Mouse (Mus musculus): ENCODE data around the gene Dnah17. TPM values are rescaled to one million over a fixed set of nuclear protein-coding genes. Genes with fewer than 3 reads are reported as not detected.

Dnah17 gene
- polyA plus RNA-seq, 1 experiment from 2014 or later: 0.13 TPM

Small RNA genes lying within 50 kb of the gene (microRNA-seq; reads per million reads assigned to microRNA genes)
- not detected for gene Mir6933

Other genes with a start within 250 kb of the Dnah17 start
- 18.9 and 21.2 TPM in 2 replicates for gene Socs3, start 160.6 kb downstream of the Dnah17 start, polyA plus RNA-seq (2015; fragmentation: Nextera tagmentation; extraction: Ambion mirVana)
- 33.9 and 35.7 TPM in 2 replicates for gene Pgs1, start 144.3 kb downstream of the Dnah17 start, polyA plus RNA-seq (2015; fragmentation: Nextera tagmentation; extraction: Ambion mirVana)
- 9.6 and 9.8 TPM in 2 replicates for gene Cyth1, start 118.0 kb upstream of the Dnah17 start, polyA plus RNA-seq (2015; fragmentation: Nextera tagmentation; extraction: Ambion mirVana)
- 15.9 TPM in 2 replicates for gene Usp36, start 159.6 kb upstream of the Dnah17 start, polyA plus RNA-seq (2015; fragmentation: Nextera tagmentation; extraction: Ambion mirVana)
- 0.20 and 0.24 TPM in 2 replicates for gene Cep295nl, start 211.9 kb upstream of the Dnah17 start, polyA plus RNA-seq (2015; fragmentation: Nextera tagmentation; extraction: Ambion mirVana)
- gene Timp2, start 225.1 kb upstream of the Dnah17 start, polyA plus RNA-seq (2015; fragmentation: Nextera tagmentation; extraction: Ambion mirVana): 30.9 and 45.1 TPM in 2 replicates